Mouse (Mus musculus) erythroblast, embryonic 14.5 days (primary cell): ENCODE data around the gene Krtap11-1.

Source experiments
- GATA1 ChIP-seq: IDR thresholded peaks from 2 replicates; pipeline ENCODE4 v1.6.1; 2012; ENCODE audit warnings: low read length, inconsistent platforms, mixed read lengths
- TAL1 ChIP-seq: IDR thresholded peaks from 3 replicates; pipeline ENCODE4 v1.6.1; 2012; ENCODE audit warnings: low read length, inconsistent platforms, mixed read lengths

GRCm38 (mm10) chr16:89569136-89569535, 1.8 kb downstream of the Krtap11-1 start:
- TF ChIP-seq GATA1, result no peak
- TF ChIP-seq TAL1, result no peak
